Comparison of ENCODE assay signal across 9 mouse cellular contexts in genomic region chr13:23586940-23587225, GRCm38 (mm10). TPM values are rescaled to one million over a fixed set of nuclear protein-coding genes. Genes with fewer than 3 reads are reported as not detected.
DNase-seq lines count a peak whose midpoint lies in the region; ATAC-seq and TF ChIP-seq lines count a peak whose summit lies in the region.
"Had no signal": no experiment of that assay in that cellular context is flagged by ENCODE, and none has a peak within 500 bp of the region (broad histone marks: within the 10 kb centered on the region; RNA-seq: fewer than 3 reads in every experiment).

No protein-coding gene starts in this region.

- TF ChIP-seq CTCF in kidney, postnatal 0 days (IDR thresholded peaks at IDR 0.05; ENCODE audit: low read depth): no peak

- peak overlapping the region; percentile 78 for H3K4me2 ChIP-seq in kidney, postnatal 0 days (ENCODE audit: low read length)
- peak overlapping the region; percentile 63 for H3K4me2 ChIP-seq in intestine, embryonic 15.5 days (replicated peaks)
- H3K4me2 ChIP-seq in neural tube, embryonic 13.5 days: peak overlapping the region; percentile 72

- DNase-seq in kidney, postnatal 0 days (ENCODE audit: low spot score): peak; percentile 41
- DNase-seq in kidney, adult 11 months: no peak
- DNase-seq in c-Kit-positive CD71-positive TER-119-positive erythroid progenitor cells, embryonic 14.5 days (ENCODE audit: low spot score): peak; percentile 38
- DNase-seq in cerebellum, adult 9-10 months: no peak
- no peak for DNase-seq in thymus, postnatal 0 days (ENCODE audit: low spot score)
- DNase-seq: adrenal gland, postnatal 10 days had no signal

- H3K27ac ChIP-seq in kidney, postnatal 0 days: peak overlapping the region; percentile 94
- H3K27ac ChIP-seq in intestine, embryonic 15.5 days: peak overlapping the region; percentile 87
- peak overlapping the region; percentile 82 for H3K27ac ChIP-seq in neural tube, embryonic 13.5 days (replicated peaks)

- H3K36me3 ChIP-seq in kidney, postnatal 0 days (ENCODE audit: insufficient read depth, low read length): no peaks in the 10 kb centered on the region
- H3K36me3 ChIP-seq in intestine, embryonic 15.5 days: no peaks in the 10 kb centered on the region
- no peaks in the 10 kb centered on the region for H3K36me3 ChIP-seq in neural tube, embryonic 13.5 days

- H3K4me1 ChIP-seq in kidney, postnatal 0 days (replicated peaks; ENCODE audit: insufficient read depth, low read length): no peaks in the 10 kb centered on the region
- H3K4me1 ChIP-seq in intestine, embryonic 15.5 days (replicated peaks): peaks cover 15% of the 10 kb centered on the region; the same call in 1 of the 2 replicates
- peaks cover 36% of the 10 kb centered on the region for H3K4me1 ChIP-seq in neural tube, embryonic 13.5 days (replicated peaks)

- H3K27me3 ChIP-seq in kidney, postnatal 0 days (ENCODE audit: insufficient read depth, low read length): no peaks in the 10 kb centered on the region
- H3K27me3 ChIP-seq in intestine, embryonic 15.5 days (replicated peaks): no peaks in the 10 kb centered on the region
- no peaks in the 10 kb centered on the region for H3K27me3 ChIP-seq in neural tube, embryonic 13.5 days

- H3K4me3 ChIP-seq in kidney, postnatal 0 days (replicated peaks; ENCODE audit: low read depth, low read length): peak overlapping the region; percentile 49
- H3K4me3 ChIP-seq in intestine, embryonic 15.5 days (replicated peaks): peak overlapping the region; percentile 23
- H3K4me3 ChIP-seq in neural tube, embryonic 13.5 days: peak overlapping the region; percentile 47

- H3K9me3 ChIP-seq in kidney, postnatal 0 days (replicated peaks; ENCODE audit: low read length): no peaks in the 10 kb centered on the region
- no peaks in the 10 kb centered on the region for H3K9me3 ChIP-seq in intestine, embryonic 15.5 days
- no peaks in the 10 kb centered on the region for H3K9me3 ChIP-seq in neural tube, embryonic 13.5 days

- 4% methylated on average over 1 of the region's 1 CpGs for WGBS in kidney, postnatal 0 days
- 0% methylated on average over 1 of the region's 1 CpGs for WGBS in intestine, embryonic 15.5 days
- WGBS in neural tube, embryonic 13.5 days: 3% methylated on average over 1 of the region's 1 CpGs

- no peak for ATAC-seq in kidney, postnatal 0 days (replicated peaks; ENCODE audit: low FRiP score, low read depth)
- no peak for ATAC-seq in intestine, embryonic 15.5 days
- no peak for ATAC-seq in neural tube, embryonic 13.5 days (ENCODE audit: low read depth)
- no peak for ATAC-seq in cerebellum, adult (ENCODE audit: insufficient number of reproducible peaks, low FRiP score, low TSS enrichment)

- peak overlapping the region; percentile 48 for H3K9ac ChIP-seq in kidney, postnatal 0 days (ENCODE audit: low read depth, low read length)
- peak overlapping the region; percentile 44 for H3K9ac ChIP-seq in intestine, embryonic 15.5 days
- H3K9ac ChIP-seq in neural tube, embryonic 13.5 days: peak overlapping the region; percentile 58

RNA-seq across cellular contexts. Expression of gene Hist1h4d, which starts 5.5 kb away (rescaled TPM):
- polyA plus RNA-seq in kidney, postnatal 0 days (2015; fragmentation: Nextera tagmentation; extraction: Ambion mirVana): 68.3 and 77.0 TPM in 2 replicates
- 98.7 and 101 TPM in 2 replicates for polyA plus RNA-seq in intestine, embryonic 15.5 days (2015; fragmentation: Nextera tagmentation; extraction: Ambion mirVana)
- 37.3 and 43.1 TPM in 2 replicates for polyA plus RNA-seq in neural tube, embryonic 13.5 days (2015; fragmentation: Nextera tagmentation; extraction: Ambion mirVana)
- 273 and 292 TPM in 2 replicates for polyA plus RNA-seq in thymus, postnatal 0 days (2015; fragmentation: Nextera tagmentation; extraction: Ambion mirVana)

RNA-seq across cellular contexts. Expression of gene Hist1h3d, which starts 11.3 kb away (rescaled TPM):
- polyA plus RNA-seq in kidney, postnatal 0 days (2015; fragmentation: Nextera tagmentation; extraction: Ambion mirVana): 2.6 and 4.2 TPM in 2 replicates
- 5.2 and 6.2 TPM in 2 replicates for polyA plus RNA-seq in intestine, embryonic 15.5 days (2015; fragmentation: Nextera tagmentation; extraction: Ambion mirVana)
- polyA plus RNA-seq in neural tube, embryonic 13.5 days (2015; fragmentation: Nextera tagmentation; extraction: Ambion mirVana): 0.63 and 2.0 TPM in 2 replicates
- polyA plus RNA-seq in thymus, postnatal 0 days (2015; fragmentation: Nextera tagmentation; extraction: Ambion mirVana): 9.4 and 13.3 TPM in 2 replicates

RNA-seq across cellular contexts. Expression of gene Hist1h2ad, which starts 12.7 kb away (rescaled TPM):
- 0.27 and 0.76 TPM in 2 replicates for polyA plus RNA-seq in kidney, postnatal 0 days (2015; fragmentation: Nextera tagmentation; extraction: Ambion mirVana)
- 1.8 and 3.0 TPM in 2 replicates for polyA plus RNA-seq in intestine, embryonic 15.5 days (2015; fragmentation: Nextera tagmentation; extraction: Ambion mirVana)
- 1.2 and 1.3 TPM in 2 replicates for polyA plus RNA-seq in neural tube, embryonic 13.5 days (2015; fragmentation: Nextera tagmentation; extraction: Ambion mirVana)
- 7.2 and 11.3 TPM in 2 replicates for polyA plus RNA-seq in thymus, postnatal 0 days (2015; fragmentation: Nextera tagmentation; extraction: Ambion mirVana)

RNA-seq across cellular contexts. Expression of gene Hist1h2bf, which starts 12.9 kb away (rescaled TPM):
- polyA plus RNA-seq in kidney, postnatal 0 days (2015; fragmentation: Nextera tagmentation; extraction: Ambion mirVana): 3.4 TPM in 2 replicates
- 4.2 and 4.5 TPM in 2 replicates for polyA plus RNA-seq in intestine, embryonic 15.5 days (2015; fragmentation: Nextera tagmentation; extraction: Ambion mirVana)
- 0.81 and 1.6 TPM in 2 replicates for polyA plus RNA-seq in neural tube, embryonic 13.5 days (2015; fragmentation: Nextera tagmentation; extraction: Ambion mirVana)
- polyA plus RNA-seq in thymus, postnatal 0 days (2015; fragmentation: Nextera tagmentation; extraction: Ambion mirVana): 22.7 and 39.0 TPM in 2 replicates

RNA-seq across cellular contexts. Expression of gene Hist1h2bg, which starts 15.7 kb away (rescaled TPM):
- polyA plus RNA-seq in kidney, postnatal 0 days (2015; fragmentation: Nextera tagmentation; extraction: Ambion mirVana): 3.4 and 4.1 TPM in 2 replicates
- polyA plus RNA-seq in intestine, embryonic 15.5 days (2015; fragmentation: Nextera tagmentation; extraction: Ambion mirVana): 7.1 and 11.5 TPM in 2 replicates
- 2.2 and 3.5 TPM in 2 replicates for polyA plus RNA-seq in neural tube, embryonic 13.5 days (2015; fragmentation: Nextera tagmentation; extraction: Ambion mirVana)
- 32.3 and 46.0 TPM in 2 replicates for polyA plus RNA-seq in thymus, postnatal 0 days (2015; fragmentation: Nextera tagmentation; extraction: Ambion mirVana)

Comparison
In these comparisons a context has a peak if more than half of its experiments do, and no peak if none do; other contexts are left out.
1. DNase-seq: peak in kidney, postnatal 0 days (single experiment) and c-Kit-positive CD71-positive TER-119-positive erythroid progenitor cells, embryonic 14.5 days (single experiment); none in kidney, adult 11 months (single experiment), cerebellum, adult 9-10 months (single experiment) and thymus, postnatal 0 days (single experiment).
2. Peak in every context shown above with its lines, with median percentiles within 50 percentile points of each other: H3K27ac ChIP-seq, H3K4me2 ChIP-seq, H3K4me3 ChIP-seq and H3K9ac ChIP-seq.